Mouse (Mus musculus) kidney, adult 2 months (tissue): Measurements from ENCODE around the gene AI413582.

Source experiments
- CTCF ChIP-seq: fragments of 200-500 bp; conservative IDR thresholded peaks from 2 replicates; pipeline ENCODE4 v1.5.1; 2011; ENCODE audit warnings: low read depth, mild to moderate bottlenecking, control low read depth, low read length, moderate library complexity, mixed read lengths; ENCODE audit not compliant: insufficient read depth, insufficient read length
- POLR2A ChIP-seq: fragments of 200-500 bp; IDR thresholded peaks from one replicate; pipeline ENCODE4 v1.6.1; 2011; ENCODE audit warnings: low read depth, low read length, control low read depth

DNA sequence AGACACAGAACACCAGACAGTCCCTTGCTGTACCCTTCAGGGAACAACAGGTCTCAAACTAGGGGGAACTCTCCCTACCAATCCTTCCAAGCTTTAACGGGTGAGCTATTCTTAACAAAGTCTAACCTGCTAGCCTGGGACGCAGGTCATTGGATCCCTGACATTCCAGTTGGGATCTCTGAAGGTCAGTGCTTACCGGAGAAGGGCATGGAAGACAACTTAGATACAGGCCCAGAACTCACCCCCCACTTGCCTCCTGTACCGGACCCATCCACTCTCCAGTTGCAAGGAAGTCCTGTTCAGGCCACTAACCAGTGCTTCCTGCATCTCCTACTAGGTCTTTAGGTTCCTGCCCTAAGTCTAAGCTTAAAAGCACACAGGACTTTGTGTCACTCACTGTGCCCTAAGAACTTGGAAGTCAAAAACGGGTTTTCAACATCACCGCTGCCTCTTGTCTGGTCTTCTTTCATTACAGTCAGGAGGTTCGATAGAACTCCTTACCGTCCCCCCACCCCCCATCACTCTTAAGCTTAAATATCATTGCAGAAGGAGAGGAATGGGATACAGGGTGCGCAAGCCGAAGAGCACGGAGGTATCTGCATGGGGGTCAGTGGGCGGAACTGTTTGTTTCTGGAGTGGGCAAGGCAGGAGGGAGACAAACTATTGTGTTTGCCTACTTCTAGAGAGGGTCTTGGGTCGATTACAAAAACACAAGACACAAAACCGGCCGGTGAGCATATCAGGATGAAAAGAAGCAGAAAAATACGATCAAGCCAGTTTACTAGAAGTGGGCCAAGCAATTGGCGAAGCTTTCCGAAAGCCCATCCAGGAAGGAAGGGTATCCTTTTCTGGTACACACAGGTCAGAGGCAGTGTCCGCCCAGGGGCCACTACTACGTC is 11.2 kb downstream of the AI413582 start:
- TF ChIP-seq POLR2A (no peak), CTCF (no peak)
